Mouse (Mus musculus): ENCODE results near the gene Cep104. TPM values are rescaled to one million over a fixed set of nuclear protein-coding genes. Genes with fewer than 3 reads are reported as not detected.

Cep104 gene
- 20.0 and 21.7 TPM in 2 replicates for polyA plus RNA-seq (2015; fragmentation: Nextera tagmentation; extraction: Ambion mirVana)

GRCm38 (mm10) chr4:153974431-153975291 lies at the start of gene Cep104, which contains the start of gene Dffb:
Gene Cep104 (plus strand): TSS chr4:153975194.
Gene Dffb (minus strand): TSS chr4:153975126.
- 1% methylated on average over 68 of the region's 68 CpGs for WGBS

GRCm38 (mm10) chr4:153928772-153929299 lies 46.2 kb upstream of the Cep104 start:
- WGBS: 27% methylated on average over 11 of the region's 11 CpGs
- H3K9me3 ChIP-seq: no peaks in the 10 kb centered on the region
- no peak overlapping the region for H3K9ac ChIP-seq (replicated peaks)
- H3K27me3 ChIP-seq: 0 out of 2 replicates have a peak, but pooled peaks cover 3% of the 10 kb centered on the region
- peaks cover 25% of the 10 kb centered on the region for H3K4me1 ChIP-seq
- H3K36me3 ChIP-seq: no peaks in the 10 kb centered on the region
- H3K4me3 ChIP-seq: no peak overlapping the region
- peak; percentile 71 for ATAC-seq (replicated peaks)
- no peak overlapping the region for H3K4me2 ChIP-seq (replicated peaks)
- H3K27ac ChIP-seq (replicated peaks): peak overlapping the region; percentile 11; the same call in 1 of the 2 replicates

More at GRCm38 (mm10) chr4:153974431-153975291, at the start of gene Cep104, which contains the start of gene Dffb:
- Histone ChIP-seq H3K4me1 (peaks cover 39% of the 10 kb centered on the region), H3K27ac (replicated peaks) (peak within 1 kb of the TSS; percentile 76), H3K27me3 (no peaks in the 10 kb centered on the region), H3K9ac (replicated peaks) (peak within 1 kb of the TSS; percentile 97), H3K4me2 (replicated peaks) (peak within 1 kb of the TSS; percentile 96), H3K4me3 (peak within 1 kb of the TSS; percentile 100), H3K36me3 (peaks cover 21% of the 10 kb centered on the region), H3K9me3 (no peaks in the 10 kb centered on the region)
- ATAC-seq (replicated peaks): peak; percentile 98

- Histone ChIP-seq H3K36me3 (no peaks in the 10 kb centered on the region), H3K9ac (replicated peaks) (no peak overlapping the region), H3K4me1 (peaks cover 25% of the 10 kb centered on the region), H3K27me3 (0 out of 2 replicates have a peak, but pooled peaks cover 3% of the 10 kb centered on the region), H3K4me3 (no peak overlapping the region), H3K9me3 (no peaks in the 10 kb centered on the region), H3K27ac (replicated peaks) (peak overlapping the region; percentile 11; the same call in 1 of the 2 replicates), H3K4me2 (replicated peaks) (no peak overlapping the region)
- peak; percentile 40; the same call in 1 of the 2 replicates for ATAC-seq (replicated peaks)
- 68% methylated on average over 10 of the region's 10 CpGs for WGBS
Measured at GRCm38 (mm10) chr4:153929425-153929824, 45.6 kb upstream of the Cep104 start.

- H3K4me1 ChIP-seq: peaks cover 25% of the 10 kb centered on the region
- no peaks in the 10 kb centered on the region for H3K36me3 ChIP-seq
- H3K9me3 ChIP-seq: no peaks in the 10 kb centered on the region
- WGBS: 63% methylated on average over 4 of the region's 4 CpGs
- no peak overlapping the region for H3K4me2 ChIP-seq (replicated peaks)
- ATAC-seq (replicated peaks): peak; percentile 76
- H3K9ac ChIP-seq (replicated peaks): no peak overlapping the region
- no peak overlapping the region for H3K4me3 ChIP-seq
- H3K27me3 ChIP-seq: no peaks in the 10 kb centered on the region
- H3K27ac ChIP-seq (replicated peaks): peak overlapping the region; percentile 11; the same call in 1 of the 2 replicates
Measured at GRCm38 (mm10) chr4:153929921-153930320, 45.1 kb upstream of the Cep104 start.

- no peak overlapping the region for H3K27ac ChIP-seq (replicated peaks)
- no peak overlapping the region for H3K4me2 ChIP-seq (replicated peaks)
- H3K4me3 ChIP-seq: no peak overlapping the region
- no peaks in the 10 kb centered on the region for H3K4me1 ChIP-seq
- ATAC-seq (replicated peaks): no peak; the same call in 1 of the 2 replicates
- WGBS: 66% methylated on average over 4 of the region's 4 CpGs
- no peak overlapping the region for H3K9ac ChIP-seq (replicated peaks)
- no peaks in the 10 kb centered on the region for H3K36me3 ChIP-seq
- peaks cover 11% of the 10 kb centered on the region; the same call in 1 of the 2 replicates for H3K27me3 ChIP-seq
- H3K9me3 ChIP-seq: no peaks in the 10 kb centered on the region
Measured at GRCm38 (mm10) chr4:153943243-153943642, 31.8 kb upstream of the Cep104 start.

GRCm38 (mm10) chr4:153944261-153944660 lies 30.7 kb upstream of the Cep104 start:
- H3K27me3 ChIP-seq: peaks cover 15% of the 10 kb centered on the region; the same call in 1 of the 2 replicates
- ATAC-seq (replicated peaks): no peak
- no peaks in the 10 kb centered on the region for H3K4me1 ChIP-seq

GRCm38 (mm10) chr4:153945741-153946140 lies 29.3 kb upstream of the Cep104 start:
- no peak overlapping the region for H3K4me3 ChIP-seq
- H3K9me3 ChIP-seq: no peaks in the 10 kb centered on the region
- no peak overlapping the region for H3K4me2 ChIP-seq (replicated peaks)
- H3K27me3 ChIP-seq: peaks cover 15% of the 10 kb centered on the region; the same call in 1 of the 2 replicates
- 82% methylated on average over 6 of the region's 6 CpGs for WGBS
- no peak overlapping the region for H3K27ac ChIP-seq (replicated peaks)
- ATAC-seq (replicated peaks): no peak
- H3K4me1 ChIP-seq: no peaks in the 10 kb centered on the region
- no peaks in the 10 kb centered on the region for H3K36me3 ChIP-seq
- no peak overlapping the region for H3K9ac ChIP-seq (replicated peaks)

More at GRCm38 (mm10) chr4:153944261-153944660, 30.7 kb upstream of the Cep104 start:
- Histone ChIP-seq H3K9ac (replicated peaks) (no peak overlapping the region), H3K36me3 (no peaks in the 10 kb centered on the region), H3K4me2 (replicated peaks) (no peak overlapping the region), H3K9me3 (no peaks in the 10 kb centered on the region), H3K27ac (replicated peaks) (no peak overlapping the region), H3K4me3 (no peak overlapping the region)
- WGBS: 57% methylated on average over 6 of the region's 6 CpGs

- H3K9ac ChIP-seq (replicated peaks): no peak overlapping the region
- H3K4me1 ChIP-seq: no peaks in the 10 kb centered on the region
- ATAC-seq (replicated peaks): no peak
- H3K27me3 ChIP-seq: peaks cover 10% of the 10 kb centered on the region; the same call in 1 of the 2 replicates
- H3K9me3 ChIP-seq: no peaks in the 10 kb centered on the region
- 72% methylated on average over 2 of the region's 2 CpGs for WGBS
- no peak overlapping the region for H3K4me2 ChIP-seq (replicated peaks)
- H3K27ac ChIP-seq (replicated peaks): no peak overlapping the region
- no peak overlapping the region for H3K4me3 ChIP-seq
- H3K36me3 ChIP-seq: no peaks in the 10 kb centered on the region
Measured at GRCm38 (mm10) chr4:153950372-153950771, 24.6 kb upstream of the Cep104 start.

- WGBS: 69% methylated on average over 3 of the region's 3 CpGs
- Histone ChIP-seq H3K4me1 (no peaks in the 10 kb centered on the region), H3K27me3 (peaks cover 8% of the 10 kb centered on the region; the same call in 1 of the 2 replicates), H3K36me3 (no peaks in the 10 kb centered on the region), H3K4me2 (replicated peaks) (no peak overlapping the region), H3K4me3 (no peak overlapping the region), H3K9me3 (no peaks in the 10 kb centered on the region), H3K27ac (replicated peaks) (peak overlapping the region; percentile 34; the same call in 1 of the 2 replicates), H3K9ac (replicated peaks) (no peak overlapping the region)
- no peak for ATAC-seq (replicated peaks)
Measured at GRCm38 (mm10) chr4:153951150-153951549, 23.8 kb upstream of the Cep104 start.

- Histone ChIP-seq H3K4me1 (no peaks in the 10 kb centered on the region; the same call in 1 of the 2 replicates), H3K27ac (replicated peaks) (peak overlapping the region; percentile 34), H3K4me2 (replicated peaks) (no peak overlapping the region), H3K4me3 (no peak overlapping the region), H3K27me3 (peaks cover 5% of the 10 kb centered on the region; the same call in 1 of the 2 replicates), H3K9me3 (no peaks in the 10 kb centered on the region), H3K9ac (replicated peaks) (no peak overlapping the region), H3K36me3 (no peaks in the 10 kb centered on the region)
- ATAC-seq (replicated peaks): no peak
- WGBS: 15% methylated on average over 5 of the region's 5 CpGs
Measured at GRCm38 (mm10) chr4:153951692-153952091, 23.3 kb upstream of the Cep104 start.

GRCm38 (mm10) chr4:153955651-153956050 lies 19.3 kb upstream of the Cep104 start:
- Histone ChIP-seq H3K27me3 (no peaks in the 10 kb centered on the region), H3K4me1 (peaks cover 15% of the 10 kb centered on the region), H3K9ac (replicated peaks) (no peak overlapping the region), H3K4me3 (no peak overlapping the region), H3K9me3 (no peaks in the 10 kb centered on the region), H3K36me3 (peaks cover 10% of the 10 kb centered on the region), H3K27ac (replicated peaks) (no peak overlapping the region), H3K4me2 (replicated peaks) (no peak overlapping the region)
- 61% methylated on average over 8 of the region's 8 CpGs for WGBS
- ATAC-seq (replicated peaks): no peak

Measured in forebrain, embryonic 15.5 days (tissue).